Mouse (Mus musculus) urinary bladder, postnatal 25 days (tissue): ENCODE measurements at regions not wholly inside any gene's neighbourhood (a gene's known extent, or its start where the extent isn't known, plus 50 kb on each side); places are given as distances from the start of the nearest gene placed in this dataset.

ENCODE experiments used
- DNase-seq: peaks from one replicate; pipeline ENCODE4 v3.0.0; 2022; ENCODE audit warnings: low spot score

DNA sequence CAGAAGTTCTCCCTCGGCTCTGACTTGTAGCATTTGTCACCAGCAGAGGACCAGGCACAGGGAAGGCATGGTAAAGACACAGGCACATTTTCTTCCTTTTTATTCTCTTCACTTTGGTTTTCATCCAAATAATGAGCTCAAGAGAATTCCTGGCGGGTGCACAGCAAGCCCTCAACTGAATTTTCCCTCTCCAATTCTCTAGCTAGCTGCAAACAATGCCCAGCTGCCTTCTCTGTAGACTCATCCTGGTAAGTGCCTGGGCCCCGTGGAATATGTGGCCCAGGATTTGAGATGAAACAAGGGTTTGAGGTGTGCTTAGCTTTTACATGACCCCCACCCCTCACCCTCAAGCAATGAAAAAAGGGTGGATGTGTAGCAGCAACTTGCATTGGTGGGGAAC is 90.4 kb downstream of the Otol1 start:
- no peak for DNase-seq

- no peak for DNase-seq
Observed at GRCm38 (mm10) chr3:70102091-70102490, 94.7 kb downstream of the Otol1 start.

GRCm38 (mm10) chr3:70102593-70103213 is 95.3 kb downstream of the Otol1 start:
- no peak for DNase-seq

DNA sequence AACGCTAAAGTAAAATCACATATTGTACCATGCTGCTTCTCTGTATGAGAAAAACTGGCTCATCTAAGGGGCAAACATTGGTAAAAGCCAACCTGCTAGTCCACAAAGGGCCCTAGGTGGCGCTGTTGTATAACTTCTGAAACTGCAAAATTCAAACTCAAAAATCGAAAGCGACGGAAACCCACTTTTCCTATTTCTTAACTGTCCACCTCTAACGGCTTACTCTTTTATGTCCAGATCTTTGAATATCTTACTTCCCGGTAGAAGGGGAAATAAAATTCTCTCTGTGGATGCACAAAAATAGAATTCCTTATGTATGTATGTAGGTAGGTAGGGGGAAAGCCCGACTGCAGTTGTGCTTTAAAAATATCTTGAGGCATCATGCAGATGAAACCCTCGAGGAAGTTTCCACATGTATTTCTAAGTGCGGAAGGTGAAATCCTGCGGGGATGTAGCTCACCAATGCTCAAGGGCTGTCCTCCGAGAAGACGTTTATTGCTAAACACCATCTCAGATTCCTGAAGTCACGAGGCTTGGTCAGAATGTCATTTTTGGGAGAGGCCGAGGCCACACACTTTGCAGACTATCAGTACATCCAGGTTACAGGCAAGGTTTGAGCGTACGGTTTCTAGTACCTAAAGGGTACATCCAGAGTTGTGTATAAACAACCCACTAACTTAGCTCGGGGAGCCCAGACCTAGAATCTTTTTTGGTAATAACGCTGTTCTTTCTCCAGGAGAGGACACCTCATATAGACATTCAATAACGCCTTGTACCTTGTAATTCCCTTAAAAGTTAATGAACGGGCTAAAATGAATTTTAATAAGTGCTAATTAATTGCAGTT is 96.8 kb downstream of the Otol1 start:
- peak; percentile 69 for DNase-seq

DNA sequence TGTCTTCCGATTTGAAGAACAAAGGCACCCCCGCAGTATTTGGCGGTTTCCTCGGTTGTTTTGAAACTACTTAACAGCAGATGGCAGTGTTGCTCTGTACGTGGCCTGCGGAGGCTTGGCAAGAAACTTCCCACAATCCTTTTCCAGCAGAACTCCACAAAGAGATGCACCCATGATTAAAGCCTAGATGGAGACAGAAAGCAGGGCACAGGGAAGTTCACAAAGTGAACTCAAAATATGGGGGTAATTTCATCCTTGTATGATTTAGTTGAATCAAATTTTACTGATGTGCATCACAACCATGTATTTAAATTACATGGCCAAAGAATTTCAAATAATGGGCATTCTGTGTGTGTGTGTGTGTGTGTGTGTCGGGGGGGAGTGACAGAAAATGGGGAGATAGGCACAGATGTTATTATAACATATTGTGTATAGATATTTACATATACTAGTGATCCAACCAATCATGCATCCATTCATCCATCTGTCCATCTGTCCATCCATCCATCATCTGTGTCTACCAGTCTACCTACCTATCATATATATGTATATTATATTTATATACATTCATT is 97.5 kb downstream of the Otol1 start:
- DNase-seq, result peak; percentile 37

GRCm38 (mm10) chr3:70105561-70105960 is 98.1 kb downstream of the Otol1 start:
- no peak for DNase-seq

GRCm38 (mm10) chr3:70106141-70106540 is 98.7 kb downstream of the Otol1 start:
- no peak for DNase-seq

GRCm38 (mm10) chr3:70126212-70126611 is 118.8 kb downstream of the Otol1 start:
- DNase-seq, result no peak

GRCm38 (mm10) chr3:70130241-70131029 is 123.0 kb downstream of the Otol1 start:
- DNase-seq, result no peak

- no peak for DNase-seq
Observed at GRCm38 (mm10) chr3:70134963-70135362, 127.5 kb downstream of the Otol1 start.

DNA sequence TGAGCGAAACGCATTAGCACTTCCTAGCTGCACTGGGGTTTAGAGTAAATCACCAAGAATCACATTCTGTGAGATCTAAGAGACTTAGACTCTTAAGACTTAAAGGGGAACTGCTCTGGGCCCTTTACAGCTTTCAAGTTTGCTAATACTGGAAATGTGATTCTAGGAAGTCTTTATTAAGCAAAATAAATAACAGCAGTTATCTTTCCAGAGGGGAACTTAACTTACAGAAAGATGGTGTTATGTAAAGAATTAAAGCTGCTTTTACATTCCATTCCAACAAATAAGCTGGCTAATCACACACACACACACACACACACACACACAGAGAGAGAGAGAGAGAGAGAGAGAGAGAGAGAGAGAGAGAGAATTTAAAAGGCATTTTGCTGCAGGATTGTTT is 131.1 kb downstream of the Otol1 start:
- DNase-seq, result no peak

DNA sequence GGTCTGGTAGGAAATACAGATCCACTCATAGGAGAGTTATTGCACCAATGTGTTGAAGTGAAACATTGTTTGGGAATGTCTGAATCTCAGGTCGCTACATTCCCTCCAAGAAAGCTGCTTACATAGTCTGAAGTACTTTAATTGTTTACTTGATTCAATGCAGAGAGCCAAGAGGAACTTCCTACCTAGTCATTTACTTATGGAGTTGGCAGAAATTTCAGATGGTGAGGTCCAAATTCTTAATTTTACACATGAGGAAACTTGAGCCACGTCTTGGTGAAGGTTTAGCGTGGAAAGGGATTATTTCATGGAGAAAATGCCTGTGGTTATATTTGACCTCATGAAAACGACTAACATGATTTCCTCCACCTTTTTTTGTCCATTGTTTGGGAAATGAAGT is 131.5 kb downstream of the Otol1 start:
- no peak for DNase-seq

DNA sequence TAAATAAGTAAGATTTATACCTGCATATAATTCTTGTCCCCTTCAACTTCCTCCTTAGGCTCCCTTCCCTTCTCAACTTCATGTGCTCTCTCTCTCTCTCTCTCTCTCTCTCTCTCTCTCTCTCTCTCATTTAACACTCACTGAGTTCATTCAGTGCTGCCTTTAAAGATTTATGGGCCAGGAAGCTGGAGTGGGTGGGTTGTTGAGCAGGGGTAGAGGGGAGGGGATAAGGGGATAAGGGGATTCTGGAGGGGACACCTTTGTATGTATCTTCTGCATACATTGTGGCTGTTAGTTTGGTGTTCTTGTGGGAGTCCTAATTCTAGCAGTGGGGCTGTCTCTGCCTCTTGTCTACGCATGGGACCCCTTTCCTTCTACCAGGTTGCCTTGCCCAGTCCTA is 138.3 kb downstream of the Otol1 start:
- DNase-seq, result no peak

DNA sequence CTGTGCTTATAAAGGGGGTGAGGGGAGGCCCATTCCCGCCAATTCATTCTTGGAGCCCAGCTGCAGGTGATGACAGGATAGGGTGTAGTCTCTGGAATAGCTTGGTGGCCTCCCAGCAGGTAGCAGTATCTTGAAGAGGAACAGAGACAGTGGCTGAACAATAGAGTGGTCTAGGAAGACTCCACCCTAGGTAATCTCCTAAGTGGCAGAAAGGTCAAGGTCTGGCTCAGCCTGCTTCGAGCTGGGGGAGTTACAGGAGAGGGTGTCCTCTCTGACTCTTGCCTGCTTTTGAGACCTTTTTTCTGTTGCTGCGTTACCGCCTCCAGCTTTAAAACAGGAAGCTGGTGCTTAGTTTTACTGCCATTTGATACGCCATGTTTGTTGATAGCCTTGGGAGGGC is 143.7 kb downstream of the Otol1 start:
- DNase-seq, result no peak

DNA sequence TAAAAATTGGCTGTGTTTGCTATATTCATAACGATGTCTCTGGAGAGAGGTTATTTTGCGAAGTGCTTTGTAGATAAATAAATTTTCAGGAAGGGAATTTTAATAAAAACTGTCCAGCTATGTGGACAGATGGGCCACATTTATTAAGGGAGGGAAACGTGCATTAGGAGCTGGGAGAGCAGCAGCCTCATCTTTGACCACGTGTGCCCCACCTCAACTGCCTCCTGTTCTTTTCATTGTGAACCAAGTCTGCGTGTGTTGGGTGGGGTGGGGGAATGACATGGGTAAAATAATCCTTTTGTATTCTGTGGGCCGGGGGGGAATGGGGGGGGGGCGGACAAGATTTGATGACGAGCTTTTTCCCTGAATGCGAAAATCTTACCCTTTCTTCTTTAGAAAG is 152.6 kb downstream of the Otol1 start:
- DNase-seq, result no peak

- DNase-seq, result no peak
Observed at GRCm38 (mm10) chr3:70171667-70172066, 164.3 kb downstream of the Otol1 start.

DNA sequence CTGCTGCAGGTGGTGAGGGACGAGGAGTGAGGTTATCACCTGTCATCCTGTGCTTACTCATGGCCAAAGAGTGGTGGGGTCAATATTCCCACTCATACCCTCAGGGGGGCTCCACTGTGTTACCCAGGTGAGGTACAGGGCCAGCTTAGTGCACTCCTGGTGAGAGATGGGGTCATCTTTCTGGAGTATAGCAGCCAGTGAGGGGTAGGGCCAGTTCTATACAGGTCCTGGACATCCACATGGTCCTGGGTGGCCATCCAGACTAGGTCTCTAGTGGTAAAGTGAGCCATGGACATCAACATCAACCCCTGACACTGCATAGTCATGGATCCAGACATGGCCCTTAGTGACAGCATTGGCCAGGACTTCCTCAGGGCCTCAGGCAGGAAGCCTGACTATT is 169.0 kb downstream of the Otol1 start:
- DNase-seq, result no peak

GRCm38 (mm10) chr3:70181611-70182010 is 174.2 kb downstream of the Otol1 start:
- DNase-seq, result no peak

DNA sequence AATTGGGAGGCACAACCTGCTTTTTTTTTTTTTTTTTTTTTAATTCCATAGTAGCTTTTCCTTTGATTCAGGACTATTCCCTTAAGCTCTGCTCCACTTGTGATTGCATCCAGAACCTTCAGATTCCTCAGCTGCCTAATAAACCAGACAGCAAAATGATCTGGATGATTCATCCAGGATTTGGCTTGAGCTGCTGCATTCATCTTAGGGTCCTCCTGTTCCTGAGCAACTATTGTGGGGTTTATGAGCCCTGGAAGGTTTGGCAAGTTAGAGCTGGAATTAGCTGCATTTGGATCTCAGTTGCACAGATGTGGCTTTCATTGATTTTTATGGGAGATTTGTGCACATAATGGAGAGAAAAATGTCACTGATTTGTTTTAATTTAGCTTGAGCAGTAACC is 183.3 kb downstream of the Otol1 start:
- no peak for DNase-seq

DNA sequence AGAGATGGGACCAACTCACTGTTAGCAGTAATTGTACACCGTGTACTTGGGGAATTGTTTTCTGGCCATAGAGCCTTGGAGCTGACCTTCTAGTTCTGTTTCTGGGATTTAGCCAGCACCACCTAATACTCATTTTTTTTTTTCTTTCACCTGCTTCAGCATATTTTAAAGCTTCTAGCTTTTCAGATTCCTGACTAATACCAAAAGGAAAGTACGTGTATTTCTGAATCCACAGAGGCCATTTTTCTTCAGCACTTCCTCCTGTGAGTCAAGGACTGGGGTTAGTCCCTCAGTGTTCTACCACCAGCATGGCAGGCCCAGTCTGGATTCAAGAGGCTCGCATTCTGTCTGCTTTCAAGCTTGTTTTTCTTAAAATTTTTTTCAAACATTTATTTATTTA is 189.3 kb downstream of the Otol1 start:
- DNase-seq, result no peak

DNA sequence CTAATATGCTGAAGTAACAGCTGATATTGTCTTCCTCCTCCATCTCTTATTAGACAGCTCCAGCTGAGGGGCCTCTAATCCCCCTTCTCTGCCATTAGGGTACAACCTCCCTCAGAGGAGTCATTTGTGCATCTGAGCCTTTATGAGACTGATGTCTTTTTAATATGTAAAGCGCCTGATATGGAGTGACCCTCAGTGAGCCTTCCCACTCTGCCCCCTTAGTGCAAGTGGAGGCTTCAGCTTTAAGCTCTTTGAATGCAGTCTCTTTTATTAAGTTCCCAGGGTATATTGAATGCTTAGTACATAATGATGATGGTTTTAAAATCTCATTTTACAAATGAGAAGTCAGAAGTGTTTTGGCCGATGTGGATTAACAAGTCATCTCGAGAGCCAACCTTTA is 191.5 kb downstream of the Otol1 start:
- no peak for DNase-seq

- DNase-seq, result no peak
Observed at GRCm38 (mm10) chr3:70201334-70201943, 194.0 kb downstream of the Otol1 start.
